Mouse (Mus musculus): ENCODE measurements at regions not wholly inside any gene's neighbourhood (a gene's known extent, or its start where the extent isn't known, plus 50 kb on each side); places are given as distances from the start of the nearest gene placed in this dataset.

- TF ChIP-seq CTCF (IDR thresholded peaks at IDR 0.05), result peak; percentile 92
- TF ChIP-seq EP300 (IDR thresholded peaks at IDR 0.05), result no peak
Measured at GRCm38 (mm10) chr5:119741116-119741515, 70.6 kb downstream of the Tbx3 start.
